ENCODE assay signal across 9 mouse cellular contexts in the genomic region with DNA sequence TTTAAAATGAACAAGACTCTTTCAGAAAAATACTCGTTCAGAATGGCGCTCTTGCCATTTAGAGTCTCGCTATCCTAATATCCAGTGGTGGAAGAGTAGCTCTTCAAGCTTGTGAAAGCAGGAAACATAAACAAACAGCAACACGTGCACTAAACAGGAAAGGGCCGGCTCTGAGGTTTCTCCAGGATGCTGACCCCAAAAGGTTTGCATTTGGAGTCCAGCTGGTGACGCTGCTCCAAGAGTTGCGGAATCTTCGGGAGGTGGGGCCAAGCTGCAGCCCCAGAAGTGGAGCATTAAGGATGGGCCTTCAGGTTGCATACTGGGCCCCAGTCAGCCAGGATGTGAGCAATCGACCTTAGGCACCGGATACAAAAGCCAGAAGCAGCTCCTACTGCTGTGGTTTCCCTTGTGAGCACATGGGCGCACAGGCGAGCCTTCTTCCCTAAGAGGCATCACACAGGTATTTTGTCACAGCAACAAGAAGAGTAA.
DNase-seq lines count a peak whose midpoint lies in the region; ATAC-seq and TF ChIP-seq lines count a peak whose summit lies in the region.
"Had no signal": no experiment of that assay in that cellular context is flagged by ENCODE, and none has a peak within 500 bp of the region (broad histone marks: within the 10 kb centered on the region; RNA-seq: fewer than 3 reads in every experiment).

No protein-coding gene starts in this region.

- no peaks in the 10 kb centered on the region for H3K27me3 ChIP-seq in kidney, adult 2 months (replicated peaks; ENCODE audit: control insufficient read depth, insufficient read depth, low read length)
- no peaks in the 10 kb centered on the region for H3K27me3 ChIP-seq in lung, postnatal 0 days (replicated peaks; ENCODE audit: insufficient read depth, low read length)
- no peaks in the 10 kb centered on the region for H3K27me3 ChIP-seq in hindbrain, embryonic 11.5 days (ENCODE audit: control insufficient read depth, insufficient read depth, low read length)
- H3K27me3 ChIP-seq: CH12.LX had no signal

- 51% methylated on average over 12 of the region's 12 CpGs for WGBS in kidney, adult 2 months
- 36% methylated on average over 12 of the region's 12 CpGs for WGBS in lung, postnatal 0 days
- 60% methylated on average over 12 of the region's 12 CpGs for WGBS in hindbrain, embryonic 11.5 days

- H3K4me1 ChIP-seq in kidney, adult 2 months (ENCODE audit: control insufficient read depth, insufficient read depth, low read length), result peaks cover 7% of the 10 kb centered on the region; the same call in 1 of the 2 replicates
- peaks cover 11% of the 10 kb centered on the region; the same call in 1 of the 2 replicates for H3K4me1 ChIP-seq in lung, postnatal 0 days (ENCODE audit: insufficient read depth, low read depth, low read length)
- H3K4me1 ChIP-seq in hindbrain, embryonic 11.5 days (replicated peaks; ENCODE audit: control insufficient read depth, insufficient read depth, low read length), result no peaks in the 10 kb centered on the region

- TF ChIP-seq EP300 in lung, postnatal 0 days (IDR thresholded peaks at IDR 0.05), result peak; percentile 32

- no peak for TF ChIP-seq CTCF in kidney, adult 2 months (conservative IDR thresholded peaks at IDR 0.05; ENCODE audit: insufficient read depth, insufficient read length, low read depth, low read length)
- TF ChIP-seq CTCF in lung, postnatal 0 days (IDR thresholded peaks at IDR 0.05), result no peak

- DNase-seq in adrenal gland, postnatal 14 days, result peak; percentile 63
- DNase-seq in adrenal gland, adult 8-10 months, result no peak
- DNase-seq in forelimb bud, embryonic 11.5 days (ENCODE audit: low read depth, low spot score), result peak; percentile 43
- peak; percentile 68 for DNase-seq in kidney, adult 2 months
- DNase-seq in lung, postnatal 0 days (ENCODE audit: low spot score), result peak; percentile 74
- no peak for DNase-seq in hindbrain, embryonic 11.5 days (ENCODE audit: low spot score)
- DNase-seq in cerebellum, postnatal 25 days, result no peak
- DNase-seq in layer of hippocampus, adult 11-12 months (ENCODE audit: low spot score), result no peak

- H3K4me3 ChIP-seq in kidney, adult 2 months (ENCODE audit: insufficient read depth, low read depth, low read length), result no peak overlapping the region
- no peak overlapping the region for H3K4me3 ChIP-seq in lung, postnatal 0 days (ENCODE audit: low read depth, low read length)
- H3K4me3 ChIP-seq in hindbrain, embryonic 11.5 days (ENCODE audit: low read depth, low read length), result no peak overlapping the region

- H3K36me3 ChIP-seq in kidney, adult 2 months (ENCODE audit: control insufficient read depth, insufficient read depth, low read length), result no peaks in the 10 kb centered on the region
- no peaks in the 10 kb centered on the region for H3K36me3 ChIP-seq in lung, postnatal 0 days (ENCODE audit: insufficient read depth, low read length)
- H3K36me3 ChIP-seq in hindbrain, embryonic 11.5 days (ENCODE audit: control insufficient read depth, insufficient read depth, low read length), result no peaks in the 10 kb centered on the region

- H3K27ac ChIP-seq in kidney, adult 2 months (ENCODE audit: insufficient read depth, low read depth, low read length), result peak overlapping the region; percentile 5; the same call in 1 of the 2 replicates
- peak overlapping the region; percentile 43; the same call in 1 of the 2 replicates for H3K27ac ChIP-seq in lung, postnatal 0 days (ENCODE audit: low read length)
- no peak overlapping the region for H3K27ac ChIP-seq in hindbrain, embryonic 11.5 days (ENCODE audit: low read depth, low read length)

- no peaks in the 10 kb centered on the region for H3K9me3 ChIP-seq in lung, postnatal 0 days (ENCODE audit: low read length)
- no peaks in the 10 kb centered on the region for H3K9me3 ChIP-seq in hindbrain, embryonic 11.5 days (ENCODE audit: control insufficient read depth, low read length)

- H3K4me2 ChIP-seq in lung, postnatal 0 days (replicated peaks; ENCODE audit: low read depth, low read length), result no peak overlapping the region
- no peak overlapping the region for H3K4me2 ChIP-seq in hindbrain, embryonic 11.5 days (replicated peaks; ENCODE audit: low read depth, low read length)

- no peak overlapping the region for H3K9ac ChIP-seq in lung, postnatal 0 days (replicated peaks; ENCODE audit: low read depth)
- H3K9ac ChIP-seq in hindbrain, embryonic 11.5 days (ENCODE audit: low read depth, low read length), result no peak overlapping the region

- ATAC-seq in lung, postnatal 0 days, result peak; percentile 53
- no peak for ATAC-seq in hindbrain, embryonic 11.5 days (ENCODE audit: low FRiP score)

- TF ChIP-seq POLR2A in kidney, adult 2 months (IDR thresholded peaks at IDR 0.05; ENCODE audit: low read depth, low read length), result no peak

Comparison
In these comparisons a context has a peak if more than half of its experiments do, and no peak if none do; other contexts are left out.
1. DNase-seq: peak in adrenal gland, postnatal 14 days (single experiment), forelimb bud, embryonic 11.5 days (single experiment), kidney, adult 2 months (single experiment) and lung, postnatal 0 days (single experiment); none in adrenal gland, adult 8-10 months (single experiment), hindbrain, embryonic 11.5 days (single experiment), cerebellum, postnatal 25 days (0 of 2) and layer of hippocampus, adult 11-12 months (single experiment).